Mouse (Mus musculus) heart, embryonic 11.5 days (tissue): ENCODE results near the gene Gm11444. TPM values are rescaled to one million over a fixed set of nuclear protein-coding genes. Genes with fewer than 3 reads are reported as not detected.

Experiments used
- ATAC-seq: fragments of 200-750 bp; cut with Nextera tagmentation; replicated peaks from 2 replicates; pipeline ENCODE4 v1.8.0; 2017; ENCODE audit warnings: moderate library complexity; ENCODE audit not compliant: insufficient number of reproducible peaks, low FRiP score, low TSS enrichment
- H3K27ac ChIP-seq: fragments of 300-500 bp; sonication (generic); 2 replicates; pipeline ENCODE4 v1.5.1; 2014; ENCODE audit warnings: mild to moderate bottlenecking, low read depth, low read length
- H3K27me3 ChIP-seq: fragments of 300-500 bp; sonication (generic); 2 replicates; pipeline ENCODE4 v1.6.1; 2014; ENCODE audit warnings: mild to moderate bottlenecking, low read length, mixed read lengths; ENCODE audit not compliant: control insufficient read depth, insufficient read depth
- H3K36me3 ChIP-seq: fragments of 300-500 bp; sonication (generic); 2 replicates; pipeline ENCODE4 v1.6.1; 2014; ENCODE audit warnings: mild to moderate bottlenecking, low read length, moderate library complexity, mixed read lengths; ENCODE audit not compliant: control insufficient read depth, insufficient read depth
- H3K4me1 ChIP-seq: fragments of 300-500 bp; sonication (generic); 2 replicates; pipeline ENCODE4 v1.6.1; 2014; ENCODE audit warnings: low read length; ENCODE audit not compliant: control insufficient read depth, insufficient read depth
- H3K4me2 ChIP-seq: fragments of 300-500 bp; sonication (generic); 2 replicates; pipeline ENCODE4 v1.6.1; 2014; ENCODE audit warnings: mild to moderate bottlenecking, moderate library complexity
- H3K4me3 ChIP-seq: fragments of 300-500 bp; sonication (generic); 2 replicates; pipeline ENCODE4 v1.5.1; 2014; ENCODE audit warnings: low read depth, low read length
- H3K9ac ChIP-seq: fragments of 300-500 bp; sonication (generic); 2 replicates; pipeline ENCODE4 v1.6.1; 2014; ENCODE audit warnings: mild to moderate bottlenecking, low read depth, low read length, moderate library complexity
- H3K9me3 ChIP-seq: fragments of 300-500 bp; sonication (generic); replicated peaks from 2 replicates; pipeline ENCODE4 v1.6.1; 2016; ENCODE audit warnings: low read length; ENCODE audit not compliant: control insufficient read depth
- WGBS: fragments of 180-500 bp; shearing (Covaris S2); extraction: QIAGEN DNeasy Blood & Tissue Kit; methylation state at CpG from one replicate; pipeline ENCODE4 v1.1.7; 2014; ENCODE audit not compliant: insufficient replicate concordance; 5-methylcytosine and 5-hydroxymethylcytosine counted together
- polyA plus RNA-seq: library from polyadenylated mRNA; unstranded; fragments of >200 nt; fragmentation: Nextera tagmentation; extraction: Ambion mirVana; gene quantifications from 2 replicates; pipeline ENCODE4 v1.2.1, GENCODE M21; 2014

Gene Gm11444
- polyA plus RNA-seq, 1 experiment from 2014 or later: not detected

GRCm38 (mm10) chr11:85816471-85816870 lies 33.7 kb downstream of the Gm11444 start:
- WGBS: 74% methylated on average over 5 of the region's 5 CpGs
- ATAC-seq: no peak
- Histone ChIP-seq H3K4me3 (no peak overlapping the region), H3K9ac (no peak overlapping the region), H3K27ac (no peak overlapping the region), H3K36me3 (no peaks in the 10 kb centered on the region), H3K4me2 (no peak overlapping the region), H3K9me3 (no peaks in the 10 kb centered on the region), H3K4me1 (peaks cover 44% of the 10 kb centered on the region), H3K27me3 (peaks cover 40% of the 10 kb centered on the region)

- Histone ChIP-seq H3K4me1 (peaks cover 44% of the 10 kb centered on the region), H3K27me3 (peaks cover 51% of the 10 kb centered on the region), H3K27ac (no peak overlapping the region), H3K4me2 (no peak overlapping the region), H3K9ac (no peak overlapping the region), H3K4me3 (no peak overlapping the region), H3K36me3 (no peaks in the 10 kb centered on the region), H3K9me3 (no peaks in the 10 kb centered on the region)
- no peak for ATAC-seq
- WGBS: 34% methylated on average over 4 of the region's 4 CpGs
Observed at GRCm38 (mm10) chr11:85814678-85815077, 35.5 kb downstream of the Gm11444 start.

- no peak for ATAC-seq
- H3K27me3 ChIP-seq: peaks cover 50% of the 10 kb centered on the region
- H3K4me2 ChIP-seq: no peak overlapping the region
- H3K27ac ChIP-seq: no peak overlapping the region
- no peaks in the 10 kb centered on the region for H3K9me3 ChIP-seq
- no peaks in the 10 kb centered on the region for H3K36me3 ChIP-seq
- H3K4me3 ChIP-seq: no peak overlapping the region
- no peak overlapping the region for H3K9ac ChIP-seq
- H3K4me1 ChIP-seq: peaks cover 24% of the 10 kb centered on the region
- 84% methylated on average over 12 of the region's 12 CpGs for WGBS
Observed at GRCm38 (mm10) chr11:85812201-85812966, 37.7 kb downstream of the Gm11444 start.

- Histone ChIP-seq H3K9me3 (no peaks in the 10 kb centered on the region), H3K27ac (no peak overlapping the region), H3K36me3 (no peaks in the 10 kb centered on the region), H3K27me3 (peaks cover 50% of the 10 kb centered on the region), H3K4me2 (no peak overlapping the region), H3K9ac (no peak overlapping the region), H3K4me3 (no peak overlapping the region), H3K4me1 (peaks cover 23% of the 10 kb centered on the region)
- 83% methylated on average over 5 of the region's 5 CpGs for WGBS
- ATAC-seq: no peak
Observed at GRCm38 (mm10) chr11:85811676-85812075, 38.5 kb downstream of the Gm11444 start.

GRCm38 (mm10) chr11:85811229-85811628 lies 38.9 kb downstream of the Gm11444 start:
- no peak overlapping the region for H3K27ac ChIP-seq
- H3K4me1 ChIP-seq: peaks cover 23% of the 10 kb centered on the region
- H3K36me3 ChIP-seq: no peaks in the 10 kb centered on the region
- 55% methylated on average over 4 of the region's 4 CpGs for WGBS
- H3K9ac ChIP-seq: no peak overlapping the region
- no peak overlapping the region for H3K4me3 ChIP-seq
- peaks cover 47% of the 10 kb centered on the region for H3K27me3 ChIP-seq
- no peak for ATAC-seq
- H3K4me2 ChIP-seq: no peak overlapping the region
- no peaks in the 10 kb centered on the region for H3K9me3 ChIP-seq

GRCm38 (mm10) chr11:85807353-85807752 lies 42.8 kb downstream of the Gm11444 start:
- H3K9me3 ChIP-seq: no peaks in the 10 kb centered on the region
- no peak overlapping the region for H3K4me3 ChIP-seq
- no peak overlapping the region for H3K4me2 ChIP-seq
- no peak overlapping the region for H3K27ac ChIP-seq
- H3K27me3 ChIP-seq: peaks cover 49% of the 10 kb centered on the region
- no peaks in the 10 kb centered on the region for H3K36me3 ChIP-seq
- H3K4me1 ChIP-seq: peaks cover 23% of the 10 kb centered on the region
- H3K9ac ChIP-seq: no peak overlapping the region
- 79% methylated on average over 11 of the region's 11 CpGs for WGBS
- no peak for ATAC-seq

- no peak overlapping the region for H3K4me3 ChIP-seq
- H3K9me3 ChIP-seq: no peaks in the 10 kb centered on the region
- no peaks in the 10 kb centered on the region for H3K36me3 ChIP-seq
- 68% methylated on average over 1 of the region's 1 CpGs for WGBS
- ATAC-seq: no peak
- H3K4me1 ChIP-seq: peaks cover 31% of the 10 kb centered on the region
- H3K27ac ChIP-seq: no peak overlapping the region
- peaks cover 44% of the 10 kb centered on the region for H3K27me3 ChIP-seq
- H3K9ac ChIP-seq: no peak overlapping the region
- H3K4me2 ChIP-seq: no peak overlapping the region
Observed at GRCm38 (mm10) chr11:85805779-85806178, 44.4 kb downstream of the Gm11444 start.

GRCm38 (mm10) chr11:85804048-85804447 lies 46.1 kb downstream of the Gm11444 start:
- H3K4me1 ChIP-seq: peaks cover 44% of the 10 kb centered on the region
- H3K27ac ChIP-seq: 0 out of 2 replicates have a peak overlapping the region, but pooled peaks have one; percentile 29
- WGBS: 17% methylated on average over 5 of the region's 5 CpGs
- no peaks in the 10 kb centered on the region for H3K36me3 ChIP-seq
- no peak overlapping the region for H3K4me3 ChIP-seq
- no peaks in the 10 kb centered on the region for H3K9me3 ChIP-seq
- H3K27me3 ChIP-seq: peaks cover 31% of the 10 kb centered on the region
- H3K9ac ChIP-seq: no peak overlapping the region; the same call in 1 of the 2 replicates
- H3K4me2 ChIP-seq: peak overlapping the region; percentile 2
- peak; percentile 35; the same call in 1 of the 2 replicates for ATAC-seq

GRCm38 (mm10) chr11:85800380-85800779 lies 49.8 kb downstream of the Gm11444 start:
- H3K27me3 ChIP-seq: peaks cover 53% of the 10 kb centered on the region
- no peaks in the 10 kb centered on the region for H3K9me3 ChIP-seq
- H3K4me1 ChIP-seq: peaks cover 50% of the 10 kb centered on the region

More at GRCm38 (mm10) chr11:85800380-85800779, 49.8 kb downstream of the Gm11444 start:
- no peaks in the 10 kb centered on the region for H3K36me3 ChIP-seq
- 0 out of 2 replicates have a peak overlapping the region, but pooled peaks have one; percentile 41 for H3K27ac ChIP-seq
- WGBS: 26% methylated on average over 11 of the region's 11 CpGs
- ATAC-seq: no peak
- H3K4me2 ChIP-seq: peak overlapping the region; percentile 39
- no peak overlapping the region for H3K4me3 ChIP-seq
- no peak overlapping the region for H3K9ac ChIP-seq
